Mouse (Mus musculus) activated CD4-positive, CD25-positive, alpha-beta regulatory T cell (primary cell): ENCODE measurements around the gene Casd1. TPM values are rescaled to one million over a fixed set of nuclear protein-coding genes. Genes with fewer than 3 reads are reported as not detected.

ENCODE experiments used
- polyA plus RNA-seq, 2 experiments: library from polyadenylated mRNA; unstranded; fragments of 100-300 nt; shearing (Covaris generic); gene quantifications; one replicate each; pipeline ENCODE4 v1.2.1; 2017

Gene Casd1
- polyA plus RNA-seq, result 10 to 100 TPM; 28.2 to 31.1 TPM

GRCm38 (mm10) chr6:4600658-4601296 lies at the start of gene Casd1:
Gene Casd1 (plus strand): TSS chr6:4600839.

Other genes starting within 250 kb of the Casd1 start
- gene Col1a2, start 96.0 kb upstream of the Casd1 start, polyA plus RNA-seq, result under 1 TPM; 0.23 to 0.65 TPM
- 1 to 10 TPM in 1 of 2 experiments, under 1 TPM in 1; 0.25 to 1.2 TPM for gene Sgce, start 146.4 kb downstream of the Casd1 start, polyA plus RNA-seq
- not detected for gene Peg10, start 146.5 kb downstream of the Casd1 start, polyA plus RNA-seq